Mouse (Mus musculus): ENCODE measurements around the gene Rab30. TPM values are rescaled to one million over a fixed set of nuclear protein-coding genes. Genes with fewer than 3 reads are reported as not detected.
A peak's percentile ranks its signal among the peaks of the same experiment; 100 is the strongest.

The Rab30 gene
- polyA plus RNA-seq, 1 experiment from 2014 or later, result 422 TPM

DNA sequence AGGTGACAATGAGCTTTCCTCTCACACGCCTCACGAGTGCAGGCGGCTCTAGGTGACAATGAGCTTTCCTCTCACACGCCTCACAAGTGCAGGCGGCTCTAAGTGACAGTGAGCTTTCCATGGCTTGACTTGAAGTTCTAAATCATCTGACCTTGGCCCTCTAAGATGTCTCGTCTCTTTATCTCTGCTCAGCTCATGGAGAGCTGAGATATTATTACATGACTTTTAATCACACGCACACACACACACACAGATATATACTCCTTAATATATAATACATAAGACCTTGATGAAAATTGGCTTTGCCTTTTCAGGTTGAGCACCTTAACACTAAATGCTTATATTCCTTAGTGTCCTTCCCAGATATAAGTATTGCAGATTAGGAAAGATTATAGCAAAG, 145.4 kb downstream of the Rab30 start:
- Histone ChIP-seq H3K27ac (ENCODE audit: low read depth, low read length) (no peak overlapping the region), H3K4me1 (replicated peaks; ENCODE audit: control insufficient read depth, insufficient read depth, low read length) (peaks cover 4% of the 10 kb centered on the region), H3K27me3 (replicated peaks; ENCODE audit: control insufficient read depth, insufficient read depth, low read length) (no peaks in the 10 kb centered on the region), H3K4me3 (ENCODE audit: low read depth, low read length) (no peak overlapping the region), H3K36me3 (ENCODE audit: control insufficient read depth, insufficient read depth) (no peaks in the 10 kb centered on the region), H3K4me2 (replicated peaks; ENCODE audit: low read depth) (no peak overlapping the region), H3K9me3 (ENCODE audit: control insufficient read depth) (no peaks in the 10 kb centered on the region), H3K9ac (ENCODE audit: low read depth, low read length) (no peak overlapping the region)
- ATAC-seq, result no peak
- TF ChIP-seq CTCF (IDR thresholded peaks at IDR 0.05; ENCODE audit: low read depth), result no peak
- 77% methylated on average over 7 of the region's 7 CpGs for WGBS

DNA sequence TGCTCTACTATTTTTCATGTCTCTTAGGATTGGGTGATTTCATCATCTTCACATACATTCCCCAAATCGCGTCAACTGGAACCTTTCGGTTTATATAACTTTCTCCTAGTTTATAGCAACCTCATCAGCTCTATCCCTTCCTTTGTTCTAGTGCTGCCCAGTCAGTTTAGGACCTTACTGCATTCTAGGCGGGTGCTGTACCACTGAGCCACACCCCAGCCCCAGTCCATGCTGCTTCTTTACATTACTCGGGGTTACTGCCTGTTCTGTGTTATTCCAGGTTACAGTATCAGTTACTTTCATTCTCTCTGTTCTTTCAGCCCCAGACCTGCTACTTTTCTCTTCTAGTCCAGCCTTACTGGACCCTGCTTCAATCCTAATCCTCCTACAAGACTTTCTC, 145.8 kb downstream of the Rab30 start:
- no peak overlapping the region for H3K27ac ChIP-seq (ENCODE audit: low read depth, low read length)
- H3K4me2 ChIP-seq (replicated peaks; ENCODE audit: low read depth), result no peak overlapping the region
- no peak overlapping the region for H3K9ac ChIP-seq (ENCODE audit: low read depth, low read length)
- H3K4me3 ChIP-seq (ENCODE audit: low read depth, low read length), result no peak overlapping the region
- no peak for TF ChIP-seq CTCF (IDR thresholded peaks at IDR 0.05; ENCODE audit: low read depth)
- peaks cover 4% of the 10 kb centered on the region for H3K4me1 ChIP-seq (replicated peaks; ENCODE audit: control insufficient read depth, insufficient read depth, low read length)
- H3K9me3 ChIP-seq (ENCODE audit: control insufficient read depth), result no peaks in the 10 kb centered on the region
- no peaks in the 10 kb centered on the region for H3K36me3 ChIP-seq (ENCODE audit: control insufficient read depth, insufficient read depth)
- H3K27me3 ChIP-seq (replicated peaks; ENCODE audit: control insufficient read depth, insufficient read depth, low read length), result no peaks in the 10 kb centered on the region
- ATAC-seq, result no peak
- WGBS, result 82% methylated on average over 5 of the region's 5 CpGs

DNA sequence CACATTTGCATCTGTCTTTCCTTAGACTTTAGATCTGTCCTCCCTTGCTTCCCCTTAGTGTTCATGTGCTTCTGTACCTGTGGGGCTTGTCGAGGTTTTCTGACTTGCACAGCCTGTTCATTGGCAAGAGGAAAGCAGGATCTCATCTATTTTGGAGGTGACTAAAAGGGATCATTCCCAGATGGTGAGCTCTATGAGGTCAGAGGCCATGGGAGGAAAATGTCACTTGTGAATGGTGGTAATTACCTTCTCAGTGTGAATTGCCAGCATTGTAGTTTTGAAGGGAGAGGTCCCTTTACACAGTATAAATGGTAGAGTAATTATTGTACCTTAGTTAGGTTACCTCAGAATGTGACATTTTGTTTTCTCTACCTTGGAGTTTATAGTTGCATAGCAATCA, 148.8 kb downstream of the Rab30 start:
- Histone ChIP-seq H3K27ac (ENCODE audit: low read depth, low read length) (no peak overlapping the region), H3K27me3 (replicated peaks; ENCODE audit: control insufficient read depth, insufficient read depth, low read length) (no peaks in the 10 kb centered on the region), H3K36me3 (ENCODE audit: control insufficient read depth, insufficient read depth) (no peaks in the 10 kb centered on the region), H3K4me1 (replicated peaks; ENCODE audit: control insufficient read depth, insufficient read depth, low read length) (no peaks in the 10 kb centered on the region; the same call in 1 of the 2 replicates), H3K4me3 (ENCODE audit: low read depth, low read length) (no peak overlapping the region), H3K9ac (ENCODE audit: low read depth, low read length) (no peak overlapping the region), H3K4me2 (replicated peaks; ENCODE audit: low read depth) (no peak overlapping the region), H3K9me3 (ENCODE audit: control insufficient read depth) (no peaks in the 10 kb centered on the region)
- TF ChIP-seq CTCF (IDR thresholded peaks at IDR 0.05; ENCODE audit: low read depth), result no peak
- 30% methylated on average over 1 of the region's 1 CpGs for WGBS
- ATAC-seq, result no peak

DNA sequence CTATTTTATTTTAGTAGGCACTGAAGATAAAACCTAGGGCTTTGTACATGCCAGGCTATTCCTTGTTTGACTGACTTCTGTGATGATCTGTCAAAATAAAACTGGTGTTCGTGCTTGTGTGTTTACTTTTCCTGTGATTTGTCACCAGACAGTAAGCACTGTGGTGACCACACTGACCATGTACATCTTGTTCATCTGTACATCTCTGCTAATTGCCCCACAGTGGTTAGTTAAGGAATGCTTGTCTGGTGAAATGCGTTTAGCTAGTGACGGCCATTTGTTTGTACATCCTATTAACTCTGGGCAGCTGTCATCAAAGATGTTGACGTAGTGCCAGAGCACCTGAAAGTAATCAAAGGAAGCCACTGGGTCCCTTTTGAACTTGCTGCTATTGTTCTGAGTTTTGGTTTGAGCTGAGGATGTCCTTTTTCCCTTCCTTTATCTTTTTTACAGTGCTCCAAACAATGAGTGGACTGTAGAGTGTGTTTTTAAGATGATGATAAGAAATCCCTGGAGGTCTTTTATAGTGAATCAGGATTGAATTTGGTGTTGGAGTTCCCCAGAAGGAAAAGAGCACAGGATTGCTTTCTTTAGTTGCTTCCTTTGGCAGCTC, 149.3 kb downstream of the Rab30 start:
- no peak overlapping the region for H3K4me2 ChIP-seq (replicated peaks; ENCODE audit: low read depth)
- no peaks in the 10 kb centered on the region; the same call in 1 of the 2 replicates for H3K4me1 ChIP-seq (replicated peaks; ENCODE audit: control insufficient read depth, insufficient read depth, low read length)
- no peak overlapping the region for H3K27ac ChIP-seq (ENCODE audit: low read depth, low read length)
- no peak for ATAC-seq
- 23% methylated on average over 4 of the region's 4 CpGs for whole genome bisulfite sequencing
- H3K9me3 ChIP-seq (ENCODE audit: control insufficient read depth), result no peaks in the 10 kb centered on the region
- no peak overlapping the region for H3K4me3 ChIP-seq (ENCODE audit: low read depth, low read length)
- H3K36me3 ChIP-seq (ENCODE audit: control insufficient read depth, insufficient read depth), result no peaks in the 10 kb centered on the region
- TF ChIP-seq CTCF (IDR thresholded peaks at IDR 0.05; ENCODE audit: low read depth), result no peak
- no peaks in the 10 kb centered on the region for H3K27me3 ChIP-seq (replicated peaks; ENCODE audit: control insufficient read depth, insufficient read depth, low read length)
- no peak overlapping the region for H3K9ac ChIP-seq (ENCODE audit: low read depth, low read length)

DNA sequence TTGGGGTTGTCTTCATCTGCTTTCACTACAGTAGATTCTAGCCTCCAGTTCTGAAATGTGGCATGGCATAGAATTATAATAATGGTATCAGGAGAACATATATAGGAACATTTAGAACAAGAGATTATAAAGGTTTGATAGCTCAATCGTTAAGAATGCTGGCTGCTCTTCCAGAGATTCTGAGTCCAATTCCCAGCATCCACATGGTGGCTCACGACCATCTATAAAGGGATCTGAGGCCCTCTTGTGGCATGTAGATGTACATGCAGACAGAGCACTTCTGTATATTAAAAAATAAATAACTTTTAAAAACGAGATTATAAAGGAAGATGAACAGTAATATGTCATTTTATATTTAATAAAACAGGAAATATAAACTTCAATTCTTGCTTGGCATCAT, 152.1 kb downstream of the Rab30 start:
- no peaks in the 10 kb centered on the region for H3K27me3 ChIP-seq (replicated peaks; ENCODE audit: control insufficient read depth, insufficient read depth, low read length)
- H3K9ac ChIP-seq (ENCODE audit: low read depth, low read length), result no peak overlapping the region
- ATAC-seq, result no peak
- H3K4me3 ChIP-seq (ENCODE audit: low read depth, low read length), result no peak overlapping the region
- 43% methylated on average over 3 of the region's 3 CpGs for WGBS
- H3K36me3 ChIP-seq (ENCODE audit: control insufficient read depth, insufficient read depth), result no peaks in the 10 kb centered on the region
- H3K4me1 ChIP-seq (replicated peaks; ENCODE audit: control insufficient read depth, insufficient read depth, low read length), result no peaks in the 10 kb centered on the region; the same call in 1 of the 2 replicates
- H3K9me3 ChIP-seq (ENCODE audit: control insufficient read depth), result no peaks in the 10 kb centered on the region
- no peak overlapping the region for H3K27ac ChIP-seq (ENCODE audit: low read depth, low read length)
- no peak overlapping the region for H3K4me2 ChIP-seq (replicated peaks; ENCODE audit: low read depth)
- TF ChIP-seq CTCF (IDR thresholded peaks at IDR 0.05; ENCODE audit: low read depth), result peak; percentile 69

Other genes with a start within 250 kb of the Rab30 start
- gene Ccdc90b, start 180.5 kb upstream of the Rab30 start, polyA plus RNA-seq (2015; fragmentation: Nextera tagmentation; extraction: Ambion mirVana), result 37.7 and 38.5 TPM in 2 replicates
- gene Ankrd42, start 104.5 kb upstream of the Rab30 start, polyA plus RNA-seq (2015; fragmentation: Nextera tagmentation; extraction: Ambion mirVana), result 0.75 and 0.93 TPM in 2 replicates
- 11.7 and 13.2 TPM in 2 replicates for gene Pcf11, start 71.7 kb upstream of the Rab30 start, polyA plus RNA-seq (2015; fragmentation: Nextera tagmentation; extraction: Ambion mirVana)
- 2.6 and 2.8 TPM in 2 replicates for gene Ddias, start 132.6 kb downstream of the Rab30 start, polyA plus RNA-seq (2015; fragmentation: Nextera tagmentation; extraction: Ambion mirVana)
- gene Prcp, start 132.9 kb downstream of the Rab30 start, polyA plus RNA-seq (2015; fragmentation: Nextera tagmentation; extraction: Ambion mirVana), result 25.4 and 26.9 TPM in 2 replicates